10 mouse cellular contexts compared by ENCODE assay signal in the genomic region with DNA sequence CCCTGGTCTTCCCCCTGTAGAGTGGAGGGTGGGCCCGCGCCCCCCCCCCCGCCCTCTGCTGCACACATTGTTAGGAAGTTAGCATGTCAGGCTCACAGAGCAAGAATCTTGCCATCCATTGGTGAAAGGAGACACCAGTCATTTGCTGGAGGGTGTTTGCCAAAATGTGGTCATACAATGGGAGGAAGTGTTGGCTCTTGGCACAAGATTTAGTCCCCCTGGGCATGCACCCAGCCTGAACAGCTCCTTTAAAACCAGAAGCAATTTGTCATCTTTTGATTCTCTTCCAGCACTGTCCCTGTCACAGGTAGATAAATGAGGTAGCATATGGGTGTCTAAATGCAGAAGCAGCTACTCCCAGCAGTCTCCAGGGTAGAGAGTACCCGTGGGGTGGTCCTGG.
DNase-seq lines count a peak whose midpoint lies in the region; ATAC-seq and TF ChIP-seq lines count a peak whose summit lies in the region.
"Had no signal": no experiment of that assay in that cellular context is flagged by ENCODE, and none has a peak within 500 bp of the region (broad histone marks: within the 10 kb centered on the region; RNA-seq: fewer than 3 reads in every experiment).

No protein-coding gene starts in this region.

- peaks cover 7% of the 10 kb centered on the region; the same call in 1 of the 2 replicates for H3K4me1 ChIP-seq in forebrain, postnatal 0 days (ENCODE audit: insufficient read depth)
- peaks cover 20% of the 10 kb centered on the region for H3K4me1 ChIP-seq in forebrain, embryonic 16.5 days (replicated peaks; ENCODE audit: control insufficient read depth, insufficient read depth, low read length)
- peaks cover 26% of the 10 kb centered on the region for H3K4me1 ChIP-seq in stomach, embryonic 16.5 days (ENCODE audit: control insufficient read depth, insufficient read depth, low read length)
- H3K4me1 ChIP-seq in stomach, postnatal 0 days (replicated peaks; ENCODE audit: control insufficient read depth, insufficient read depth), result no peaks in the 10 kb centered on the region

- ATAC-seq in forebrain, postnatal 0 days, result peak; percentile 22; the same call in 1 of the 2 replicates
- no peak for ATAC-seq in forebrain, embryonic 16.5 days
- peak; percentile 35; the same call in 1 of the 2 replicates for ATAC-seq in stomach, embryonic 16.5 days (ENCODE audit: insufficient read depth, low FRiP score)
- no peak for ATAC-seq in stomach, postnatal 0 days (ENCODE audit: low FRiP score, low TSS enrichment)

- H3K36me3 ChIP-seq in forebrain, postnatal 0 days (ENCODE audit: insufficient read depth), result no peaks in the 10 kb centered on the region
- no peaks in the 10 kb centered on the region for H3K36me3 ChIP-seq in forebrain, embryonic 16.5 days (ENCODE audit: control insufficient read depth, insufficient read depth)
- no peaks in the 10 kb centered on the region for H3K36me3 ChIP-seq in stomach, embryonic 16.5 days (ENCODE audit: control insufficient read depth, insufficient read depth, low read length)
- H3K36me3 ChIP-seq in stomach, postnatal 0 days (ENCODE audit: control insufficient read depth, insufficient read depth, low read length), result no peaks in the 10 kb centered on the region

- H3K4me3 ChIP-seq in forebrain, postnatal 0 days (ENCODE audit: low read depth, low read length), result no peak overlapping the region
- no peak overlapping the region for H3K4me3 ChIP-seq in forebrain, embryonic 16.5 days (replicated peaks; ENCODE audit: low read length)
- no peak overlapping the region for H3K4me3 ChIP-seq in stomach, embryonic 16.5 days (replicated peaks; ENCODE audit: low read length)
- no peak overlapping the region for H3K4me3 ChIP-seq in stomach, postnatal 0 days (ENCODE audit: low read depth, low read length)
- H3K4me3 ChIP-seq: megakaryocyte, embryonic 14.5 days had no signal

- H3K9ac ChIP-seq in forebrain, postnatal 0 days, result no peak overlapping the region
- H3K9ac ChIP-seq in forebrain, embryonic 16.5 days (replicated peaks; ENCODE audit: low read depth, low read length), result no peak overlapping the region
- H3K9ac ChIP-seq in stomach, embryonic 16.5 days (ENCODE audit: low read length), result no peak overlapping the region
- H3K9ac ChIP-seq in stomach, postnatal 0 days (ENCODE audit: low read length), result no peak overlapping the region

- no peak for DNase-seq in forebrain, postnatal 0 days
- no peak for DNase-seq in stomach, postnatal 0 days (ENCODE audit: low spot score)
- peak; percentile 58 for DNase-seq in kidney, adult 9 months
- DNase-seq in urinary bladder, postnatal 4 days (ENCODE audit: low spot score in 2 of 2), result no peak
- DNase-seq in urinary bladder, adult 2 months (ENCODE audit: low spot score), result no peak
- DNase-seq in ovary, postnatal 10 days (ENCODE audit: low spot score), result no peak
- DNase-seq: gastrocnemius, postnatal 14 days had no signal

- no peaks in the 10 kb centered on the region for H3K27me3 ChIP-seq in forebrain, postnatal 0 days (ENCODE audit: insufficient read depth, low read length)
- no peaks in the 10 kb centered on the region for H3K27me3 ChIP-seq in forebrain, embryonic 16.5 days (replicated peaks; ENCODE audit: control insufficient read depth, insufficient read depth, low read length)
- no peaks in the 10 kb centered on the region for H3K27me3 ChIP-seq in stomach, embryonic 16.5 days (ENCODE audit: control insufficient read depth, insufficient read depth, low read length)
- no peaks in the 10 kb centered on the region for H3K27me3 ChIP-seq in stomach, postnatal 0 days (ENCODE audit: control insufficient read depth, insufficient read depth, low read length)
- H3K27me3 ChIP-seq: megakaryocyte, embryonic 14.5 days had no signal

- peaks cover 3% of the 10 kb centered on the region; the same call in 1 of the 2 replicates for H3K9me3 ChIP-seq in forebrain, postnatal 0 days (ENCODE audit: low read length)
- no peaks in the 10 kb centered on the region for H3K9me3 ChIP-seq in forebrain, embryonic 16.5 days (ENCODE audit: control insufficient read depth, low read length)
- H3K9me3 ChIP-seq in stomach, embryonic 16.5 days (replicated peaks; ENCODE audit: control insufficient read depth, low read length), result no peaks in the 10 kb centered on the region
- H3K9me3 ChIP-seq in stomach, postnatal 0 days (ENCODE audit: control insufficient read depth, low read length), result no peaks in the 10 kb centered on the region

- no peak for TF ChIP-seq CTCF in forebrain, postnatal 0 days (IDR thresholded peaks at IDR 0.05; ENCODE audit: low read depth)
- TF ChIP-seq CTCF in stomach, postnatal 0 days (IDR thresholded peaks at IDR 0.05; ENCODE audit: low read depth), result no peak

- 60% methylated on average over 4 of the region's 4 CpGs for WGBS in forebrain, postnatal 0 days
- WGBS in forebrain, embryonic 16.5 days, result 39% methylated on average over 3 of the region's 4 CpGs
- WGBS in stomach, embryonic 16.5 days, result 58% methylated on average over 4 of the region's 4 CpGs
- WGBS in stomach, postnatal 0 days, result 79% methylated on average over 4 of the region's 4 CpGs

- TF ChIP-seq EP300 in stomach, postnatal 0 days (optimal IDR thresholded peaks at IDR 0.05), result no peak

- H3K4me2 ChIP-seq in forebrain, postnatal 0 days (ENCODE audit: low read depth), result no peak overlapping the region
- no peak overlapping the region for H3K4me2 ChIP-seq in forebrain, embryonic 16.5 days (ENCODE audit: low read length)
- H3K4me2 ChIP-seq in stomach, embryonic 16.5 days (ENCODE audit: low read depth, low read length), result no peak overlapping the region
- no peak overlapping the region for H3K4me2 ChIP-seq in stomach, postnatal 0 days (replicated peaks; ENCODE audit: low read depth)

- H3K27ac ChIP-seq in forebrain, postnatal 0 days (ENCODE audit: low read depth, low read length), result no peak overlapping the region
- no peak overlapping the region for H3K27ac ChIP-seq in forebrain, embryonic 16.5 days (ENCODE audit: low read length)
- no peak overlapping the region for H3K27ac ChIP-seq in stomach, embryonic 16.5 days (ENCODE audit: low read length)
- H3K27ac ChIP-seq in stomach, postnatal 0 days (replicated peaks), result no peak overlapping the region

Comparison
In these comparisons a context has a peak if more than half of its experiments do, and no peak if none do; other contexts are left out.
1. ATAC-seq: peak in forebrain, postnatal 0 days (single experiment) and stomach, embryonic 16.5 days (single experiment); none in forebrain, embryonic 16.5 days (single experiment) and stomach, postnatal 0 days (single experiment).